Mouse (Mus musculus): ENCODE data around the gene Cited4.

- TF ChIP-seq EP300 (IDR thresholded peaks at IDR 0.05; ENCODE audit: insufficient read depth, low read depth, low read length) (no peak), POLR2A (IDR thresholded peaks at IDR 0.05; ENCODE audit: insufficient read depth, low read length) (no peak)
Measured at GRCm38 (mm10) chr4:120665144-120665700, 1.1 kb upstream of the Cited4 start.

Data from ES-Bruce4 (cell line).